Mouse (Mus musculus) limb, embryonic 15.5 days (tissue): ENCODE measurements at regions not wholly inside any gene's neighbourhood (a gene's known extent, or its start where the extent isn't known, plus 50 kb on each side); places are given as distances from the start of the nearest gene placed in this dataset.

Source experiments
- ATAC-seq: fragments of 200-750 bp; cut with Nextera tagmentation; 2 replicates; pipeline ENCODE4 v1.8.0; 2017; ENCODE audit warnings: low read depth, moderate TSS enrichment; ENCODE audit not compliant: insufficient number of reproducible peaks, low FRiP score, low TSS enrichment
- H3K27ac ChIP-seq: fragments of 300-500 bp; sonication (generic); 2 replicates; pipeline ENCODE4 v1.5.1; 2015; ENCODE audit warnings: moderate library complexity, mild to moderate bottlenecking, inconsistent platforms
- H3K27me3 ChIP-seq: fragments of 300-500 bp; sonication (generic); 2 replicates; pipeline ENCODE4 v1.6.1; 2015; ENCODE audit warnings: inconsistent platforms
- H3K36me3 ChIP-seq: fragments of 300-500 bp; sonication (generic); 2 replicates; pipeline ENCODE4 v1.6.1; 2015; ENCODE audit warnings: inconsistent platforms
- H3K4me1 ChIP-seq: fragments of 300-500 bp; sonication (generic); 2 replicates; pipeline ENCODE4 v1.6.1; 2015; ENCODE audit warnings: inconsistent platforms
- H3K4me2 ChIP-seq: fragments of 300-500 bp; sonication (generic); 2 replicates; pipeline ENCODE4 v1.6.1; 2015; ENCODE audit warnings: mild to moderate bottlenecking, inconsistent platforms
- H3K4me3 ChIP-seq: fragments of 300-500 bp; sonication (generic); 2 replicates; pipeline ENCODE4 v1.5.1; 2015; ENCODE audit warnings: mild to moderate bottlenecking, inconsistent platforms
- H3K9ac ChIP-seq: fragments of 300-500 bp; sonication (generic); 2 replicates; pipeline ENCODE4 v1.6.1; 2015; ENCODE audit warnings: inconsistent platforms
- H3K9me3 ChIP-seq: fragments of 300-500 bp; sonication (generic); 2 replicates; pipeline ENCODE4 v1.6.1; 2016; ENCODE audit warnings: inconsistent platforms
- WGBS: fragments of 180-500 bp; shearing (Covaris S2); methylation state at CpG from one replicate; pipeline ENCODE4 v1.1.7; 2015; 5-methylcytosine and 5-hydroxymethylcytosine counted together

DNA sequence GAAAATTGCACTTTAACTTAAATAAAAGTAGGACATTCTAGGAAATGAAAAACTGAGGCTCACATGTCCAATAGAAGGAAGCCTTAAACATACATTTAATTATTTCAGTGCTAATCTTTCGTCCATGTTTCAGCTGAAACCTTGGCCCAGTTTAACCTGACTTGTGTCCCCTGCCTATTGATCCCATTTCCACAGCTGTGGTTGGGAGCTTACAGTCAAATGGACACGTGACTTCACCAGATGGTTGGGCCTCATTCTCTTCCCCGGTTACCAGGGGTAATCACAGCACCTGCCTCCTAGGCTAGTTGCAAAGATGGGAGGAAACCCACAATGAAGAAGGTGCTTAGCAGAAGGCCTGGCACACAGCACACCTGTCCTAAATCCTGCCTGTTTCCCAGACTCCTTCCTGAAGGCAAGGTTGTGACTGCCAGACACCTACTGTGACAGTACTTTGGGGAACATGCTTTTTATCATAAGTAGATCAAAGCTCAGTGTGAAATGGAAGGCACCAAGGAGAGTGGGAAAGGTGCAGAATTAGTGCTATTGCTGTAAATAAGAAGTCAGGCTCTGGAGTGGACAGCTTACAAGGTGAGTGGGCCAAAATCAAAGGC, 52.4 kb upstream of the Gadd45a start:
- no peaks in the 10 kb centered on the region for H3K27me3 ChIP-seq
- no peak for ATAC-seq
- H3K27ac ChIP-seq: no peak overlapping the region
- H3K4me3 ChIP-seq: no peak overlapping the region
- 48% methylated on average over 3 of the region's 3 CpGs for WGBS
- no peak overlapping the region for H3K9ac ChIP-seq
- H3K36me3 ChIP-seq: no peaks in the 10 kb centered on the region
- no peaks in the 10 kb centered on the region for H3K4me1 ChIP-seq
- no peak overlapping the region for H3K4me2 ChIP-seq
- no peaks in the 10 kb centered on the region for H3K9me3 ChIP-seq

DNA sequence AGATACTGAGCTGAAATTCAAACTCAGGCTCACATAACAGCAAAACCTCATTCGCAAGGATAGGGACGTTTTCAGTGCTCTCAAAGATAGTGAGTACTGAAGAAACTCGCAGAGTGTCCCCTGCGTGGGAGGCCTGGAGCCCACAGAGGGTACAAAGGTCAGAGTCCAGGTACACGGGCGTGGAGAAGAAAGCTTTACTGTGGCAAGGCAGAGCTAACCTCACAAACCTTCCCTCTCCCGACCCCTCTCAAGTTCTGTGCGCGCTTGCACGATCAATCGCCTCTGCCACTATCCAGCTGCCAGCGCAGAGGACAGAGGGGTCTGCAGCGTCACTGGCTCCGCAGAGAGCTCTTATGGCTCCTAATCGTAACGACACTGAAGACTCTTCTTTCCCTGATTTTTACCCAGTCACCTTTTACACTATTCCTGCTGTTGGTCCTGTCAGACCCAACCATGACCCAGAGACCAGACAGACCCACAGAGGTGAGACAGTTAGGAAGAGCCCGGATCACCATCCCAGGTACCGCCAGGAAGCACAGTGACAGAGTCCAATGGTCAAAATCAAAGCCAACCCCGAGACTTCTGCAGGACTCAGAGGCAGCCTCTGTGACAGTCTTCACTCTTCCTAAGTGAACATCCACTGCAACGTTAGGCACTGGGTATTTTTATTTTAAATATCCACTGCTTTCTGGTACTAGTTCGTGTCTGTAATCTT, 51.6 kb upstream of the Gadd45a start:
- 71% methylated on average over 21 of the region's 21 CpGs for WGBS

DNA sequence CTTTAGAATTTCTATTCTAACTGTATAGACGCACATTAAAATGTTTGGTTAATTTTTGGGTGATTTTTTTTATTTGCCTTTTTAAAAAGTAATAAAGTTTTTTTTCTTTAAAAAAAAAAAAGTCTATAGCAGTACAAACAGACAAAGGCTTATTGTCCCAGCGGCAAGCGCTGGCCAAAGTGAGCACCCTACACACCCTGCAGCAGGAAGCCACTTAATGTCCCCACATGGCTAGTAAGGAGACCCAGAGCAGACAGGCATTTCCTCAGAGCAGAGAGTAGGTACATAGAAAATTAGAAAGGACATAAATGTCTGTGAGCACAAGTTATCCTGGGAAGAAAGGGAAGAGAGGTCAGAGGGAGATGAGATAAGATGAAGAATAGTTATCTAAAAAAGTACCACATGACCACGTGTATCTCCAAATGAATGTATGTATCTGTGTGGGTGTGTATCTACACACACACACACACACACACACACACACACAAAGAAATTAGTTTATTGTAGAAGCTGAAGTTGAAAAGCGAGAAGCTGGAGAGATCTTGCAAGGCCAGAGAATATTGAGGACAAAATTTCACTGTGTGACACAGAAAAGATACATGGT, 50.7 kb upstream of the Gadd45a start:
- H3K27me3 ChIP-seq: no peaks in the 10 kb centered on the region
- no peak for ATAC-seq
- 68% methylated on average over 5 of the region's 5 CpGs for WGBS
- no peak overlapping the region for H3K4me2 ChIP-seq
- no peak overlapping the region for H3K27ac ChIP-seq
- H3K4me1 ChIP-seq: no peaks in the 10 kb centered on the region
- H3K4me3 ChIP-seq: no peak overlapping the region
- no peak overlapping the region for H3K9ac ChIP-seq
- no peaks in the 10 kb centered on the region for H3K36me3 ChIP-seq
- no peaks in the 10 kb centered on the region for H3K9me3 ChIP-seq

More for the DNA sequence above, 51.6 kb upstream of the Gadd45a start:
- H3K4me2 ChIP-seq: no peak overlapping the region
- ATAC-seq: no peak
- no peak overlapping the region for H3K27ac ChIP-seq
- no peak overlapping the region for H3K4me3 ChIP-seq
- no peaks in the 10 kb centered on the region for H3K27me3 ChIP-seq
- no peaks in the 10 kb centered on the region for H3K9me3 ChIP-seq
- H3K4me1 ChIP-seq: no peaks in the 10 kb centered on the region
- H3K36me3 ChIP-seq: no peaks in the 10 kb centered on the region
- no peak overlapping the region for H3K9ac ChIP-seq

DNA sequence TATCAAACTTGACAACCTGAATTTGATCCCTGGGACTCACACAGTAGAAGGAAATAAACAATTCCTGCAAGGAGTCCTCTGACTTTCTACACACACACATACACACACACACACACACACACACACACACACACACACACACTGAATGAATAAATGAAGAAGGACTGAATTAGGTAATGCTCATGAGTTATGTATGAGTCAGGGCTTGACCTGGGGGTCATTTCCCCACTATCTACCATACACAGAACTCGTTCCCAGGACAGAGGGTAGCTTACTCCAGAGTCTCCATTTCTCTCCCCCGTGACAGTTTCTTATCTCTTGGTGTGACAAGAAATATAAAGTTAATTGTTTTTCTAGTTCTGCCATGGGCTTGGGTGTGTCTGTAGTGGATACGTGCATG, 50.1 kb upstream of the Gadd45a start:
- no peak overlapping the region for H3K9ac ChIP-seq
- no peaks in the 10 kb centered on the region for H3K36me3 ChIP-seq
- 59% methylated on average over 3 of the region's 3 CpGs for WGBS
- no peaks in the 10 kb centered on the region for H3K27me3 ChIP-seq
- no peak overlapping the region for H3K4me3 ChIP-seq
- no peaks in the 10 kb centered on the region for H3K4me1 ChIP-seq
- H3K9me3 ChIP-seq: no peaks in the 10 kb centered on the region
- H3K27ac ChIP-seq: no peak overlapping the region
- ATAC-seq: no peak
- no peak overlapping the region for H3K4me2 ChIP-seq
